Mouse (Mus musculus) retina, embryonic 14.5 days (tissue): ENCODE measurements around the gene Gm28845.
"Not testable (repeated sequence)": the region's sequence is repeated elsewhere in the genome, so short reads cannot be mapped to it uniquely, and the experiment has no call there.

Experiments
- DNase-seq: peaks from one replicate; pipeline ENCODE4 v3.0.0-alpha.2; 2015; ENCODE audit warnings: low spot score

Gene Gm28845

GRCm38 (mm10) chr1:65107654-65108279, 11.6 kb downstream of the Gm28845 start:
- DNase-seq = no peak

- no peak for DNase-seq
These were observed 16.1 kb downstream of the Gm28845 start, which contains the start of gene Cryga for GRCm38 (mm10) chr1:65103273-65103672. TSS of gene Cryga (minus strand) at chr1:65103373.

- no peak for DNase-seq
These were observed 22.4 kb downstream of the Gm28845 start for GRCm38 (mm10) chr1:65096953-65097352.

GRCm38 (mm10) chr1:65091566-65091965, 27.8 kb downstream of the Gm28845 start:
- no peak for DNase-seq

- DNase-seq = no peak
These were observed 29.0 kb downstream of the Gm28845 start for GRCm38 (mm10) chr1:65090370-65090769.

- DNase-seq = no peak
These were observed 30.6 kb downstream of the Gm28845 start for GRCm38 (mm10) chr1:65088567-65089356.

GRCm38 (mm10) chr1:65082188-65082587, 37.2 kb downstream of the Gm28845 start, which contains the start of gene Crygb:
TSS of gene Crygb (minus strand) at chr1:65082288.
- no peak for DNase-seq

GRCm38 (mm10) chr1:65075607-65076006, 43.8 kb downstream of the Gm28845 start:
- peak; percentile 43 for DNase-seq

- DNase-seq = no peak
These were observed 45.8 kb downstream of the Gm28845 start, which contains the start of gene Crygc for GRCm38 (mm10) chr1:65073589-65073988. TSS of gene Crygc (minus strand) at chr1:65073689.

- DNase-seq = no peak
These were observed 51.5 kb downstream of the Gm28845 start for GRCm38 (mm10) chr1:65067842-65068241.

GRCm38 (mm10) chr1:65064201-65064600, 55.2 kb downstream of the Gm28845 start:
- DNase-seq = peak; percentile 61

GRCm38 (mm10) chr1:65063352-65063751, 56.0 kb downstream of the Gm28845 start, which contains the start of gene Crygd:
TSS of gene Crygd (minus strand) at chr1:65063452.
- DNase-seq = no peak

GRCm38 (mm10) chr1:65052140-65052539, 67.2 kb downstream of the Gm28845 start:
- DNase-seq = no peak

- DNase-seq = no peak
These were observed 67.7 kb downstream of the Gm28845 start for GRCm38 (mm10) chr1:65051696-65052095.

GRCm38 (mm10) chr1:65050952-65051351, 68.4 kb downstream of the Gm28845 start, which contains the start of gene Cryge:
TSS of gene Cryge (minus strand) at chr1:65051149.
- not testable (repeated sequence) for DNase-seq
